Mouse (Mus musculus): ENCODE measurements at regions not wholly inside any gene's neighbourhood (a gene's known extent, or its start where the extent isn't known, plus 50 kb on each side); places are given as distances from the start of the nearest gene placed in this dataset.

DNA sequence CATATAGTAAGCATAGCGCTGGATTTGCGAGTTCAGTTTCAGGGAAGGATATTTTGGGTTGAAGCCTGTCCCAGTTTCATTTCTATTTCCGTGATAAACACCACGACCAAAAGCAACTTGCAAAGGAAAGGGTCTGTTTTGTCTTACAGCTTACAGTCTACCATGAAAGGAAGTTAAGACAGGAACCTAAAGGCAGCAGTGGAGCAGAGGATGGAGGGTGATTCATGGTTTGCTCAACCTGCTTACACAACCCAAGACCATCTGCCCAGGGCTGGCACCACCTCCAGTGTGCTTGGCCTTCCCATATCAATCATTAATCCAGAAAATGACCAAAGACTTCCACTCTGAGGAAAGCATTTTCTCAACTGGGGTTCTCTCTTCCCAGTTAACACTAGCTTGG lies 72.2 kb upstream of the Ccdc71l start:
- ATAC-seq (ENCODE audit: low FRiP score, low read depth) = no peak
- 91% methylated on average over 4 of the region's 4 CpGs for WGBS
- no peak overlapping the region for H3K4me2 ChIP-seq (replicated peaks)
- H3K4me1 ChIP-seq = no peaks in the 10 kb centered on the region
- H3K4me3 ChIP-seq = no peak overlapping the region
- H3K27me3 ChIP-seq = no peaks in the 10 kb centered on the region
- no peaks in the 10 kb centered on the region for H3K9me3 ChIP-seq
- H3K27ac ChIP-seq (replicated peaks) = no peak overlapping the region
- H3K9ac ChIP-seq (replicated peaks) = no peak overlapping the region
- H3K36me3 ChIP-seq = no peaks in the 10 kb centered on the region

DNA sequence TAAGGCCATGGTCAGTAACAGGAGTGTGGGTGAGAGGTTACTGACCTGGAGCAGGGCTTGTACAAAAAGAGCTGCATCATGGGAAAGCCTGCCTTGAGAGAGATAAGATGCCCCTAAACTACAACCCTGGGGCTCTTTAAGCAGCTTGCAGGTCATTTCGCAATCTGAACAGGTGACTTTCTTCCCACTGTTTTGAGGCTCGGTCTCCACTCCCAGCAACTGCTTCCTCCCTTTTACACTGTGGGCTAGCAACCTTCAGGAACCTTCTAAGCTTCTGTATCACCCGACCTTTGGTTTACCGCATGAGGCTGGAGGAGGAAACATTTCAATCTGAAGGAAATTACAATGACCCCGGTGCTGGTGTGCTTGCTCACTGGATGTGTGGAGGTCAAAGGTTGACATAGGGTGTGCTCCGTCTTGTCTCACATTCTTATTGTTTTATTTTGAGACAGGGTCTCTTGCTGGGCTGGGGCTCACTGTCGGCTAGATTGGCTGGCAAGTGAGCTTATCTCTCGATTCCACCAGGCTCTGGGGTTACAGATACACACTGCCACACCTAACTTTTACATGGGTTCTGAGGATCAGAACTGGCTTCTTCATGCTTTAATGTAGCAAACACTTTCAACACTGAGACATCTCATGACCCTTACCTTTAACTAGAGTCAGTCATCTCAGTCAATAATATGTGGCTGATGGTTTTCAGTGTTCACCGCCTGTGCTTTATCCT lies 71.1 kb upstream of the Ccdc71l start:
- Histone ChIP-seq H3K4me2 (replicated peaks) (no peak overlapping the region), H3K36me3 (no peaks in the 10 kb centered on the region), H3K4me3 (no peak overlapping the region), H3K27ac (replicated peaks) (no peak overlapping the region), H3K4me1 (no peaks in the 10 kb centered on the region), H3K27me3 (no peaks in the 10 kb centered on the region), H3K9me3 (no peaks in the 10 kb centered on the region), H3K9ac (replicated peaks) (no peak overlapping the region)
- no peak for ATAC-seq (ENCODE audit: low FRiP score, low read depth)
- WGBS = 77% methylated on average over 9 of the region's 9 CpGs

DNA sequence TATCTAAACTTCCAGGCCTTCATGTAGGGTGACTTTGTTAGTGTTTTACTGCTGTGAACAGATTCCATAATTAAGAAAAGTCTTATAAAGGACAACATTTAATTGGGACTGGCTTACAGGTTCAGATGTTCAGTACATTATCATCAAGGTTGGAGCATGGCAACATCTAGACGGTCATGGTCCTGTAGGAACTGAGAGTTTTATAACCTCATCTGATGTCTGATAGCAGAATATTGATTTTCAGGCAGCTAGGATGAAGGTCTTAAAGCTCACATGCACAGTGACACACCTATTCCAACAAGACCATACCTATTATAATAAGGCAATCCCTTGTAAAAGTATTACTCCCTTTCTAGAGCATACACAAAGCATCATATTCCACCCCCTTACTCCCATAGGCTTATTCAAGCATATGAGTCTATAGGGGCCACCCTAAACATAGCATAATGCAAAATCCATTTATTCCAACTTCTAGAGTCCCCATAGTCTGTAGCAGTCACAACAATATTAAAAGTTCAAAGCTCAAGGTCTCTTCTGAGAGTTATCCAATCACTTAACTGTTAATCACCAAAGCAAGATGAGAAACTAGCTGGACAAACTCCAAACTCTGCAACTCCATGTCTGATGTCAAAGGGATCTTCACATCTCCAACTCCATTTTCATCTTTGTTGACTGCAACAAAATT lies 63.3 kb upstream of the Ccdc71l start:
- no peaks in the 10 kb centered on the region for H3K9me3 ChIP-seq
- no peaks in the 10 kb centered on the region for H3K4me1 ChIP-seq
- ATAC-seq (ENCODE audit: low FRiP score, low read depth) = no peak
- no peak overlapping the region for H3K4me2 ChIP-seq (replicated peaks)
- 96% methylated on average over 1 of the region's 1 CpGs for WGBS
- no peak overlapping the region for H3K27ac ChIP-seq (replicated peaks)
- no peaks in the 10 kb centered on the region for H3K36me3 ChIP-seq
- H3K9ac ChIP-seq (replicated peaks) = no peak overlapping the region
- no peaks in the 10 kb centered on the region for H3K27me3 ChIP-seq
- H3K4me3 ChIP-seq = no peak overlapping the region
